9 mouse cellular contexts compared by ENCODE assay signal in genomic region chr11:50850989-50851601, GRCm38 (mm10). TPM values are rescaled to one million over a fixed set of nuclear protein-coding genes. Genes with fewer than 3 reads are reported as not detected.
DNase-seq lines count a peak whose midpoint lies in the region; ATAC-seq lines count a peak whose summit lies in the region.
"Had no signal": no experiment of that assay in that cellular context is flagged by ENCODE, and none has a peak within 500 bp of the region (broad histone marks: within the 10 kb centered on the region; RNA-seq: fewer than 3 reads in every experiment).

No protein-coding gene starts in this region.

- WGBS in hindbrain, embryonic 14.5 days: under 1% methylated on average over 70 of the region's 72 CpGs

- ATAC-seq in hindbrain, embryonic 14.5 days (ENCODE audit: low FRiP score): no peak; the same call in 1 of the 2 replicates
- 0 out of 2 replicates have a peak, but pooled peaks have one; percentile 7 for ATAC-seq in megakaryocyte, adult 5-6 weeks (ENCODE audit: poor library complexity, severe bottlenecking)

- H3K36me3 ChIP-seq in hindbrain, embryonic 14.5 days (replicated peaks; ENCODE audit: control insufficient read depth, insufficient read depth): no peaks in the 10 kb centered on the region

- H3K9ac ChIP-seq in hindbrain, embryonic 14.5 days: peak overlapping the region; percentile 54

- H3K27ac ChIP-seq in hindbrain, embryonic 14.5 days: no peak overlapping the region

- no peaks in the 10 kb centered on the region for H3K9me3 ChIP-seq in hindbrain, embryonic 14.5 days (ENCODE audit: control insufficient read depth, low read length)

- peaks cover 54% of the 10 kb centered on the region for H3K27me3 ChIP-seq in hindbrain, embryonic 14.5 days (ENCODE audit: control insufficient read depth, insufficient read depth, low read length)

- peaks cover 7% of the 10 kb centered on the region; the same call in 1 of the 2 replicates for H3K4me1 ChIP-seq in hindbrain, embryonic 14.5 days (replicated peaks; ENCODE audit: control insufficient read depth, insufficient read depth, low read length)

- H3K4me3 ChIP-seq in hindbrain, embryonic 14.5 days (replicated peaks; ENCODE audit: low read length): peak overlapping the region; percentile 48

- peak overlapping the region; percentile 95 for H3K4me2 ChIP-seq in hindbrain, embryonic 14.5 days (replicated peaks)

- DNase-seq in cerebellum, postnatal 25 days: peak; percentile 24 to 34
- DNase-seq in cerebellum, adult 11 months: no peak
- DNase-seq in A20 (ENCODE audit: low read depth, low spot score): peak; percentile 71
- DNase-seq in embryo, embryonic 11 days: peak; percentile 39
- DNase-seq in hindbrain, embryonic 14.5 days (ENCODE audit: low spot score): no peak
- peak; percentile 13 for DNase-seq in thymus, postnatal 0 days (ENCODE audit: low spot score)
- DNase-seq in frontal cortex, postnatal 14 days (ENCODE audit: low spot score in 2 of 2): no peak

RNA-seq across cellular contexts. Expression of gene Grm6, which starts 0.6 kb away (rescaled TPM):
- not detected in 2 replicates for polyA plus RNA-seq in hindbrain, embryonic 14.5 days (2014; fragmentation: Nextera tagmentation; extraction: Ambion mirVana)
- 0.73 and 1.9 TPM in 2 replicates for total RNA-seq in megakaryocyte, adult 5-6 weeks (2015)
- 0.11 and 0.89 TPM in 2 replicates for total RNA-seq in megakaryocyte, adult 5-6 weeks (2017)
- polyA plus RNA-seq in thymus, postnatal 0 days (2015; fragmentation: Nextera tagmentation; extraction: Ambion mirVana): 0.17 and 0.36 TPM in 2 replicates
- total RNA-seq: heart, postnatal 10 days had no signal

RNA-seq across cellular contexts. Expression of gene Zfp879, which starts 9.7 kb away (rescaled TPM):
- 1.7 TPM in 2 replicates for polyA plus RNA-seq in hindbrain, embryonic 14.5 days (2014; fragmentation: Nextera tagmentation; extraction: Ambion mirVana)
- not detected in 2 replicates for total RNA-seq in megakaryocyte, adult 5-6 weeks (2015)
- total RNA-seq in megakaryocyte, adult 5-6 weeks (2017): not detected in 2 replicates
- polyA plus RNA-seq in thymus, postnatal 0 days (2015; fragmentation: Nextera tagmentation; extraction: Ambion mirVana): 0.29 and 0.49 TPM in 2 replicates

RNA-seq across cellular contexts. Expression of gene Zfp354c, which starts 23.6 kb away (rescaled TPM):
- polyA plus RNA-seq in hindbrain, embryonic 14.5 days (2014; fragmentation: Nextera tagmentation; extraction: Ambion mirVana): 71.9 and 80.9 TPM in 2 replicates
- 0.02 and 0.18 TPM in 2 replicates for total RNA-seq in megakaryocyte, adult 5-6 weeks (2015)
- 0.04 and 0.33 TPM in 2 replicates for total RNA-seq in megakaryocyte, adult 5-6 weeks (2017)
- polyA plus RNA-seq in thymus, postnatal 0 days (2015; fragmentation: Nextera tagmentation; extraction: Ambion mirVana): 7.7 and 7.9 TPM in 2 replicates

RNA-seq across cellular contexts. Expression of gene Zfp454, which starts 36.4 kb away (rescaled TPM):
- polyA plus RNA-seq in hindbrain, embryonic 14.5 days (2014; fragmentation: Nextera tagmentation; extraction: Ambion mirVana): 9.9 and 14.4 TPM in 2 replicates
- total RNA-seq in megakaryocyte, adult 5-6 weeks (2015): not detected in 2 replicates
- not detected in 2 replicates for total RNA-seq in megakaryocyte, adult 5-6 weeks (2017)
- polyA plus RNA-seq in thymus, postnatal 0 days (2015; fragmentation: Nextera tagmentation; extraction: Ambion mirVana): 0.35 and 0.53 TPM in 2 replicates

Comparison
In these comparisons a context has a peak if more than half of its experiments do, and no peak if none do; other contexts are left out.
1. DNase-seq: peak in cerebellum, postnatal 25 days (2 of 2), A20 (single experiment), embryo, embryonic 11 days (single experiment) and thymus, postnatal 0 days (single experiment); none in cerebellum, adult 11 months (single experiment), hindbrain, embryonic 14.5 days (single experiment) and frontal cortex, postnatal 14 days (0 of 2).